Mouse (Mus musculus): ENCODE data around the gene Krt19. TPM values are rescaled to one million over a fixed set of nuclear protein-coding genes. Genes with fewer than 3 reads are reported as not detected.
A peak's percentile ranks its signal among the peaks of the same experiment; 100 is the strongest.

Krt19 gene
- polyA plus RNA-seq, 1 experiment from 2014 or later: 533 TPM

DNA sequence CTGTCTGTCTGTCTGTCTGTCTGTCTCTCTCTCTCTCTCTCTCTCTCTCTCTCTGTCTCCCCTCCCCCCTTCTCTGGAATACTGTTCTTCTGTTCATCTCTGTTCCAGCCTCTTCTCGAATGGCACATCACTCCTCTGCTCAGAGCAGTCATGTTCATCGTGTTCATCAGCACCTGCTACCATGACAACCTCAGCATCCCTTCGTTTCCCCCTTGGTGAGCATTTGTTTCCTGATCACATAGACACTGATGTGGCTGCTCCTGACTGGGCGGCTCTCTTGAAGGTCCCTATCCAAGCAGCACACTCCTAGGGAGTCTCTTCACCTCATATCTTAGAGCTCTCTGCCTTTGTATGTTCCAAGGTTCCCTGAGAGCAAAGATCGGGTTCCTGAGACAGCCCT lies 29.8 kb upstream of the Krt19 start:
- Histone ChIP-seq H3K4me1 (replicated peaks; ENCODE audit: control insufficient read depth, insufficient read depth, low read length) (no peaks in the 10 kb centered on the region), H3K27ac (ENCODE audit: low read depth, low read length) (no peak overlapping the region), H3K4me2 (replicated peaks; ENCODE audit: low read depth) (no peak overlapping the region), H3K27me3 (replicated peaks; ENCODE audit: control insufficient read depth, insufficient read depth, low read length) (no peaks in the 10 kb centered on the region), H3K9me3 (ENCODE audit: control insufficient read depth) (no peaks in the 10 kb centered on the region), H3K36me3 (ENCODE audit: control insufficient read depth, insufficient read depth) (no peaks in the 10 kb centered on the region), H3K4me3 (ENCODE audit: low read depth, low read length) (no peak overlapping the region), H3K9ac (ENCODE audit: low read depth, low read length) (no peak overlapping the region)
- WGBS: 64% methylated on average over 5 of the region's 5 CpGs
- no peak for ATAC-seq
- TF ChIP-seq CTCF (IDR thresholded peaks at IDR 0.05; ENCODE audit: low read depth): no peak

GRCm38 (mm10) chr11:100176791-100177190 lies 28.3 kb upstream of the Krt19 start:
- WGBS: 45% methylated on average over 9 of the region's 9 CpGs
- Histone ChIP-seq H3K27me3 (replicated peaks; ENCODE audit: control insufficient read depth, insufficient read depth, low read length) (no peaks in the 10 kb centered on the region), H3K27ac (ENCODE audit: low read depth, low read length) (no peak overlapping the region), H3K9ac (ENCODE audit: low read depth, low read length) (no peak overlapping the region), H3K36me3 (ENCODE audit: control insufficient read depth, insufficient read depth) (no peaks in the 10 kb centered on the region), H3K9me3 (ENCODE audit: control insufficient read depth) (no peaks in the 10 kb centered on the region), H3K4me2 (replicated peaks; ENCODE audit: low read depth) (no peak overlapping the region), H3K4me3 (ENCODE audit: low read depth, low read length) (no peak overlapping the region), H3K4me1 (replicated peaks; ENCODE audit: control insufficient read depth, insufficient read depth, low read length) (no peaks in the 10 kb centered on the region)
- no peak for ATAC-seq
- no peak for TF ChIP-seq CTCF (IDR thresholded peaks at IDR 0.05; ENCODE audit: low read depth)

- TF ChIP-seq CTCF (IDR thresholded peaks at IDR 0.05; ENCODE audit: low read depth): peak; percentile 92
- Histone ChIP-seq H3K36me3 (ENCODE audit: control insufficient read depth, insufficient read depth) (no peaks in the 10 kb centered on the region), H3K9ac (ENCODE audit: low read depth, low read length) (no peak overlapping the region), H3K4me1 (replicated peaks; ENCODE audit: control insufficient read depth, insufficient read depth, low read length) (peaks cover 8% of the 10 kb centered on the region; the same call in 1 of the 2 replicates), H3K27me3 (replicated peaks; ENCODE audit: control insufficient read depth, insufficient read depth, low read length) (no peaks in the 10 kb centered on the region), H3K27ac (ENCODE audit: low read depth, low read length) (peak overlapping the region; percentile 60; the same call in 1 of the 2 replicates), H3K4me3 (ENCODE audit: low read depth, low read length) (0 out of 2 replicates have a peak overlapping the region, but pooled peaks have one; percentile 2), H3K4me2 (replicated peaks; ENCODE audit: low read depth) (peak overlapping the region; percentile 57), H3K9me3 (ENCODE audit: control insufficient read depth) (no peaks in the 10 kb centered on the region)
- ATAC-seq: peak; percentile 64
- 16% methylated on average over 14 of the region's 14 CpGs for WGBS
Observed at GRCm38 (mm10) chr11:100168765-100169762, 20.6 kb upstream of the Krt19 start.

DNA sequence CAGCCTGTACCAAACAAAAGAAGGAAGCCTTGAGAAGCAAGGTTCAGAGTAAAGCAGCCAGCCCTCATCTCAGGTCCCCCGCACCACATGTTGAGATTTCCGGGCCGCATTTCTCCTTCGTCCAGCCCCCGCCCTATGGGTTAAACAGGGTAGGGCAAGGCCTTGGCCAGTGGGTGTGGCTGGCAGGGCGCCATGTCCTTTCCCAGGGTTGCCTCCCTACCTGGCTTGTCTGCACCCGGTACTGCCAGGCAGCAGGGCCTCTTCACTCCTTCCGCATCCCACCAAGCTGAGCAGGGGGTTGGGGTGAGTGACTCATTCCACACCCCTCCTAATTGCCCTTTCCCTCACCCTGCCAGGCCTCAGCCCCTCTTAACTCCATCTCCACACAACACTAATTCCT lies 19.6 kb upstream of the Krt19 start:
- peak; percentile 68 for ATAC-seq
- Histone ChIP-seq H3K27ac (ENCODE audit: low read depth, low read length) (peak overlapping the region; percentile 60), H3K9me3 (ENCODE audit: control insufficient read depth) (no peaks in the 10 kb centered on the region), H3K4me2 (replicated peaks; ENCODE audit: low read depth) (peak overlapping the region; percentile 57), H3K9ac (ENCODE audit: low read depth, low read length) (no peak overlapping the region), H3K36me3 (ENCODE audit: control insufficient read depth, insufficient read depth) (no peaks in the 10 kb centered on the region), H3K4me1 (replicated peaks; ENCODE audit: control insufficient read depth, insufficient read depth, low read length) (peaks cover 8% of the 10 kb centered on the region; the same call in 1 of the 2 replicates), H3K4me3 (ENCODE audit: low read depth, low read length) (no peak overlapping the region), H3K27me3 (replicated peaks; ENCODE audit: control insufficient read depth, insufficient read depth, low read length) (no peaks in the 10 kb centered on the region)
- WGBS: 25% methylated on average over 8 of the region's 8 CpGs
- peak; percentile 32 for TF ChIP-seq CTCF (IDR thresholded peaks at IDR 0.05; ENCODE audit: low read depth)

DNA sequence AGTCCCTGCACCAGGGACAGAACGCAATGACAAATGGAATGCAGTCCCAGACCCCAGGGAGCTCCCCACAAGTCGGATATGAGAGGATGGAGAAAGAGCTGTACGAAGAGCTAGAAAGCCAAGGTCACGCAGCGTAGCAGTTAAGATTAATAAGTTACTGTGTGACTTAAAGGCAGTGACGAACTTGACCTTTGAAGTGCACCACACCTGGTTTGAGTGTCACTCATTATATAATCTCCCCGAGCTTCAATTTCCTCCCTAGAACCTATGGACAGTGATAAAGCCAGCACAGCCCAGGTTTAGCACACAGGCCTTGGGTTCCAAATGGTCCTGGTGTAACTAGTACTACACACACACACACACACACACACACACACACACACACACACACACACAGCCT lies 15.9 kb upstream of the Krt19 start:
- Histone ChIP-seq H3K27ac (ENCODE audit: low read depth, low read length) (peak overlapping the region; percentile 43), H3K4me3 (ENCODE audit: low read depth, low read length) (no peak overlapping the region), H3K36me3 (ENCODE audit: control insufficient read depth, insufficient read depth) (no peaks in the 10 kb centered on the region), H3K4me1 (replicated peaks; ENCODE audit: control insufficient read depth, insufficient read depth, low read length) (peaks cover 8% of the 10 kb centered on the region; the same call in 1 of the 2 replicates), H3K4me2 (replicated peaks; ENCODE audit: low read depth) (no peak overlapping the region), H3K9ac (ENCODE audit: low read depth, low read length) (no peak overlapping the region), H3K9me3 (ENCODE audit: control insufficient read depth) (no peaks in the 10 kb centered on the region), H3K27me3 (replicated peaks; ENCODE audit: control insufficient read depth, insufficient read depth, low read length) (no peaks in the 10 kb centered on the region)
- no peak for TF ChIP-seq CTCF (IDR thresholded peaks at IDR 0.05; ENCODE audit: low read depth)
- peak; percentile 52 for ATAC-seq
- 12% methylated on average over 7 of the region's 7 CpGs for WGBS

- Histone ChIP-seq H3K4me3 (ENCODE audit: low read depth, low read length) (peak overlapping the region; percentile 21; the same call in 1 of the 2 replicates), H3K4me2 (replicated peaks; ENCODE audit: low read depth) (peak overlapping the region; percentile 37), H3K27me3 (replicated peaks; ENCODE audit: control insufficient read depth, insufficient read depth, low read length) (no peaks in the 10 kb centered on the region), H3K36me3 (ENCODE audit: control insufficient read depth, insufficient read depth) (no peaks in the 10 kb centered on the region), H3K27ac (ENCODE audit: low read depth, low read length) (peak overlapping the region; percentile 79), H3K9ac (ENCODE audit: low read depth, low read length) (no peak overlapping the region), H3K4me1 (replicated peaks; ENCODE audit: control insufficient read depth, insufficient read depth, low read length) (peaks cover 13% of the 10 kb centered on the region; the same call in 1 of the 2 replicates), H3K9me3 (ENCODE audit: control insufficient read depth) (no peaks in the 10 kb centered on the region)
- 37% methylated on average over 6 of the region's 6 CpGs for WGBS
- no peak for TF ChIP-seq CTCF (IDR thresholded peaks at IDR 0.05; ENCODE audit: low read depth)
- peak; percentile 80 for ATAC-seq
Observed at GRCm38 (mm10) chr11:100157908-100158477, 9.5 kb upstream of the Krt19 start.
